In the genomic region with DNA sequence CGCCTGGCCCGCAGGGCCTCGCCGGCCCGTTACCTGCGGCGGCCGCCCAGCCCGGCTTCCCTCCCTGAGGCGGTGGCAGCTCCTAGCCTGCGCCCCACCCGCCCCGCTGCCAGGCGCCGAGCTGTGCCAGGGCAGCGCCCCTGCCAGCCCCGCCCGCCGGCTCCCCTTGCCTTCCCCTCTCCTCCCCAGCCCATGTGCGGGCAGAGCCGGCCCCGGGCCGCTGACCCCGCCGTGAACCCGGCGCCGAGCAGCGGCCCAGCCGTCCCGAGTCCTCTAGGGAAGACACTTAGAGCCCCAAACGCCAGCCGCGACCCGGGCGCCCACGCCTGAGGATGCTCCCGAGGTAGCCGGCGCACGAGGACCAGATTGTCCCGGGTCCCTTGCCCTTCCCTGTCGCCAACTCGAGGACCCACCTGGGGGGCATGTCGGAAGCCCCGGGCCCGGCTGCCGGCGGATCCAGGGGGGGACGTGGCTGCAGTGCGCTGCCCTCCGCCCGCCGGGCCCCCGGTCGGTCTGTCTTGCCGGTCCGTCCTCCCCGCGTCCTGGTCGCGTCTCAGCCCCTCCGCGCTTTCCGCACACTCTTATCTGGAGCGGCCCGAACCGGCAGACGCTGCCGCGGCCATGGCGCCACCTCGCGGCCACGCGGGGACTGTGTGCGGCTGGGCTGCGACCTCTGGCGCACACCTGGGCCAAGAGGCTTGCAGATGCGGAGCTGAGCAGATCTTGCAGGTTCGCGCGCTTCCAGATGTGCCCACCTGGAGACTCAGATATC, we compare ENCODE assay signal across 8 mouse cellular contexts. TPM values are rescaled to one million over a fixed set of nuclear protein-coding genes. Genes with fewer than 3 reads are reported as not detected.
A peak's percentile ranks its signal among the peaks of the same experiment; 100 is the strongest.
DNase-seq lines count a peak whose midpoint lies in the region; ATAC-seq and TF ChIP-seq lines count a peak whose summit lies in the region.

No protein-coding gene starts in this region.

- peaks cover 39% of the 10 kb centered on the region for H3K27me3 ChIP-seq in ES-Bruce4 (ENCODE audit: control insufficient read depth, insufficient read depth, low read length, poor library complexity, severe bottlenecking)
- peaks cover 98% of the 10 kb centered on the region for H3K27me3 ChIP-seq in forebrain, embryonic 12.5 days
- H3K27me3 ChIP-seq in lung, postnatal 0 days (replicated peaks; ENCODE audit: insufficient read depth, low read length) = peaks cover 33% of the 10 kb centered on the region

- no peak overlapping the region for H3K27ac ChIP-seq in ES-Bruce4 (ENCODE audit: insufficient read depth, low read length)
- no peak overlapping the region for H3K27ac ChIP-seq in forebrain, embryonic 12.5 days
- peak overlapping the region; percentile 78 for H3K27ac ChIP-seq in lung, postnatal 0 days (ENCODE audit: low read length)

- H3K4me2 ChIP-seq in forebrain, embryonic 12.5 days = peak overlapping the region; percentile 83
- peak overlapping the region; percentile 93 for H3K4me2 ChIP-seq in lung, postnatal 0 days (replicated peaks; ENCODE audit: low read depth, low read length)

- H3K4me1 ChIP-seq in ES-Bruce4 (ENCODE audit: control insufficient read depth, insufficient read depth, low read length) = peaks cover 2% of the 10 kb centered on the region
- peaks cover 76% of the 10 kb centered on the region for H3K4me1 ChIP-seq in forebrain, embryonic 12.5 days
- peaks cover 36% of the 10 kb centered on the region for H3K4me1 ChIP-seq in lung, postnatal 0 days (ENCODE audit: insufficient read depth, low read depth, low read length)

- DNase-seq in brain, adult 2 months (ENCODE audit: low read depth, low spot score) = peak; percentile 81
- peak; percentile 82 for DNase-seq in heart, postnatal 25 days (ENCODE audit: low spot score)
- peak; percentile 91 to 94 for DNase-seq in kidney, postnatal 4 days
- peak; percentile 87 for DNase-seq in lung, postnatal 0 days (ENCODE audit: low spot score)
- DNase-seq in ovary, postnatal 36 days (ENCODE audit: low spot score) = peak; percentile 86
- DNase-seq in thymus, postnatal 36 days = peak; percentile 84 to 85

- H3K9me3 ChIP-seq in ES-Bruce4 (replicated peaks; ENCODE audit: control insufficient read depth, insufficient read depth, low read length, poor library complexity, severe bottlenecking) = no peaks in the 10 kb centered on the region
- no peaks in the 10 kb centered on the region for H3K9me3 ChIP-seq in forebrain, embryonic 12.5 days
- no peaks in the 10 kb centered on the region for H3K9me3 ChIP-seq in lung, postnatal 0 days (ENCODE audit: low read length)

- intact Hi-C loops in heart, postnatal 25 days (cut with DNase I) = loop anchor here (5.0 kb wide), 1 partner anchor 241 kb away; a partner anchor contains a TSS

- TF ChIP-seq POLR2A in ES-Bruce4 (IDR thresholded peaks at IDR 0.05; ENCODE audit: insufficient read depth, low read length) = no peak

- no peak for TF ChIP-seq EP300 in ES-Bruce4 (IDR thresholded peaks at IDR 0.05; ENCODE audit: insufficient read depth, low read depth, low read length)
- TF ChIP-seq EP300 in lung, postnatal 0 days (IDR thresholded peaks at IDR 0.05) = no peak

- peak; percentile 92 for TF ChIP-seq CTCF in ES-Bruce4 (IDR thresholded peaks at IDR 0.05; ENCODE audit: low read depth, low read length)
- peak; percentile 98 for TF ChIP-seq CTCF in lung, postnatal 0 days (IDR thresholded peaks at IDR 0.05)

- under 1% methylated on average over 83 of the region's 83 CpGs for WGBS in forebrain, embryonic 12.5 days
- 2% methylated on average over 57 of the region's 83 CpGs for WGBS in lung, postnatal 0 days

- no peak for ATAC-seq in forebrain, embryonic 12.5 days (ENCODE audit: low FRiP score)
- peak; percentile 48 for ATAC-seq in lung, postnatal 0 days

- H3K36me3 ChIP-seq in ES-Bruce4 (ENCODE audit: control insufficient read depth, insufficient read depth, low read length, poor library complexity, severe bottlenecking) = no peaks in the 10 kb centered on the region
- peaks cover 3% of the 10 kb centered on the region for H3K36me3 ChIP-seq in forebrain, embryonic 12.5 days (replicated peaks)
- H3K36me3 ChIP-seq in lung, postnatal 0 days (ENCODE audit: insufficient read depth, low read length) = peaks cover 6% of the 10 kb centered on the region; the same call in 1 of the 2 replicates

- peak overlapping the region; percentile 44 for H3K4me3 ChIP-seq in ES-Bruce4 (ENCODE audit: low read depth, low read length)
- H3K4me3 ChIP-seq in forebrain, embryonic 12.5 days (replicated peaks) = peak overlapping the region; percentile 46
- H3K4me3 ChIP-seq in lung, postnatal 0 days (ENCODE audit: low read depth, low read length) = peak overlapping the region; percentile 67

- peak overlapping the region; percentile 71 for H3K9ac ChIP-seq in ES-Bruce4 (ENCODE audit: low read depth, poor library complexity, severe bottlenecking)
- peak overlapping the region; percentile 49 for H3K9ac ChIP-seq in forebrain, embryonic 12.5 days
- H3K9ac ChIP-seq in lung, postnatal 0 days (replicated peaks; ENCODE audit: low read depth) = peak overlapping the region; percentile 70

RNA-seq across cellular contexts. Expression of a gene that starts 0.5 kb away (rescaled TPM):
- polyA plus RNA-seq in ES-Bruce4 (2011; ENCODE audit: insufficient read depth, insufficient read length, low read depth, missing spikeins) = 0.28 and 0.38 TPM in 2 replicates
- 3.2 and 4.4 TPM in 2 replicates for polyA plus RNA-seq in forebrain, embryonic 12.5 days (2016; fragmentation: Nextera tagmentation; extraction: Ambion mirVana)
- total RNA-seq in heart, postnatal 25 days (2021) = 10 to 100 TPM; 15.3 to 19.2 TPM
- polyA plus RNA-seq in lung, postnatal 0 days (2015; fragmentation: Nextera tagmentation; extraction: Ambion mirVana) = 9.9 and 13.4 TPM in 2 replicates

RNA-seq across cellular contexts. Expression of a gene that starts 9.9 kb away (rescaled TPM):
- polyA plus RNA-seq in ES-Bruce4 (2011; ENCODE audit: insufficient read depth, insufficient read length, low read depth, missing spikeins) = 13.1 and 14.2 TPM in 2 replicates
- 24.3 and 25.3 TPM in 2 replicates for polyA plus RNA-seq in forebrain, embryonic 12.5 days (2016; fragmentation: Nextera tagmentation; extraction: Ambion mirVana)
- 1 to 10 TPM; 6.0 to 6.1 TPM for total RNA-seq in heart, postnatal 25 days (2021)
- 19.7 and 22.0 TPM in 2 replicates for polyA plus RNA-seq in lung, postnatal 0 days (2015; fragmentation: Nextera tagmentation; extraction: Ambion mirVana)

RNA-seq across cellular contexts. Expression of a gene that starts 22.3 kb away (rescaled TPM):
- 11.9 and 16.6 TPM in 2 replicates for polyA plus RNA-seq in ES-Bruce4 (2011; ENCODE audit: insufficient read depth, insufficient read length, low read depth, missing spikeins)
- polyA plus RNA-seq in forebrain, embryonic 12.5 days (2016; fragmentation: Nextera tagmentation; extraction: Ambion mirVana) = 15.7 and 16.6 TPM in 2 replicates
- total RNA-seq in heart, postnatal 25 days (2021) = 1 to 10 TPM; 7.4 to 9.0 TPM
- 11.3 and 14.8 TPM in 2 replicates for polyA plus RNA-seq in lung, postnatal 0 days (2015; fragmentation: Nextera tagmentation; extraction: Ambion mirVana)

RNA-seq across cellular contexts. Expression of a gene that starts 24.8 kb away (rescaled TPM):
- polyA plus RNA-seq in ES-Bruce4 (2011; ENCODE audit: insufficient read depth, insufficient read length, low read depth, missing spikeins) = 0.96 and 1.6 TPM in 2 replicates
- polyA plus RNA-seq in forebrain, embryonic 12.5 days (2016; fragmentation: Nextera tagmentation; extraction: Ambion mirVana) = 1.7 and 1.8 TPM in 2 replicates
- total RNA-seq in heart, postnatal 25 days (2021) = 1 to 10 TPM; 9.7 to 9.8 TPM
- polyA plus RNA-seq in lung, postnatal 0 days (2015; fragmentation: Nextera tagmentation; extraction: Ambion mirVana) = 3.6 and 4.3 TPM in 2 replicates
